Mouse (Mus musculus): ENCODE measurements at regions not wholly inside any gene's neighbourhood (a gene's known extent, or its start where the extent isn't known, plus 50 kb on each side); places are given as distances from the start of the nearest gene placed in this dataset.
"Not testable (repeated sequence)": the region's sequence is repeated elsewhere in the genome, so short reads cannot be mapped to it uniquely, and the experiment has no call there.

- DNase-seq, result no peak
These were observed 307.4 kb downstream of the Phex start for GRCm38 (mm10) chrX:157107747-157108146.

- DNase-seq, result no peak
These were observed 335.1 kb downstream of the Phex start for GRCm38 (mm10) chrX:157080025-157080424.

- DNase-seq, result peak; percentile 48
These were observed 335.5 kb downstream of the Phex start for GRCm38 (mm10) chrX:157079606-157080005.

- not testable (repeated sequence) for DNase-seq
These were observed 337.1 kb downstream of the Phex start for GRCm38 (mm10) chrX:157078061-157078460.

- DNase-seq, result no peak
These were observed 338.9 kb downstream of the Phex start for GRCm38 (mm10) chrX:157076193-157076592.

GRCm38 (mm10) chrX:157051629-157052315, 363.3 kb downstream of the Phex start:
- no peak for DNase-seq

GRCm38 (mm10) chrX:157028913-157029312, 386.2 kb downstream of the Phex start:
- DNase-seq, result no peak

- no peak for DNase-seq
These were observed 390.8 kb downstream of the Phex start for GRCm38 (mm10) chrX:157024343-157024742.

GRCm38 (mm10) chrX:157021851-157022250, 393.3 kb downstream of the Phex start:
- no peak for DNase-seq

- no peak for DNase-seq
These were observed 394.8 kb downstream of the Phex start for GRCm38 (mm10) chrX:157020337-157020736.

- DNase-seq, result no peak
These were observed 425.1 kb downstream of the Phex start for GRCm38 (mm10) chrX:156989986-156990518.

GRCm38 (mm10) chrX:156947093-156947492, 468.0 kb downstream of the Phex start:
- DNase-seq, result no peak

GRCm38 (mm10) chrX:156944223-156944622, 470.9 kb downstream of the Phex start:
- DNase-seq, result no peak

GRCm38 (mm10) chrX:156913363-156913762, 501.7 kb downstream of the Phex start:
- peak; percentile 2 for DNase-seq

All from cerebellum, adult 8-10 months (tissue).